Mouse (Mus musculus): ENCODE measurements around the gene Rbfox2.

GRCm38 (mm10) chr15:77329681-77330180 is 22.9 kb upstream of the Rbfox2 start:
- TF ChIP-seq CTCF (conservative IDR thresholded peaks at IDR 0.05; ENCODE audit: insufficient read depth, insufficient read length, low read depth, low read length) (no peak), POLR2A (IDR thresholded peaks at IDR 0.05; ENCODE audit: low read depth, low read length) (no peak)
